Mouse (Mus musculus): ENCODE data around the gene Bola3.
"Not testable (repeated sequence)": the region's sequence is repeated elsewhere in the genome, so short reads cannot be mapped to it uniquely, and the experiment has no call there.

Gene Bola3

DNA sequence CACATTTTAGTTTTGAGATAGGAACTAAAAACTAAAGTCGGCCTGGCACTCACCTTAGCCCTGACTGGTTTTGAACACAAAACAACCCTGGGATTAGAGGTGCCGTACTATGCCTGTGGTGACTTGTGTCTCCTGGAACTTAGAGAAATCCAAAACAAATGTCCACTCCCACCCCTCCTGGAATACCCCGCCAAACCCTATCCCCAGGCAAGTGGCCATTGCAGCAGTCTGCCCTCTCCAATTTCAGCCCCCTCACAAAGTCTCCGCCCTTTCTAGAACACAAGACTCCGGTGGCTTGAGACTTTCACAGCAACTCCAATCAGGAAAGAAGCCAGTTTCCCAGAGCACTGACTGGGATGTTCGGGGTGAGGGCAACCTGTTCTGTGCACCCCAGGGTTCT lies at the start of gene Bola3:
TSS of gene Bola3 (plus strand) at position 275 of the 400 bp plus-strand sequence.
- no peak for DNase-seq (ENCODE audit: low read depth, low spot score)

GRCm38 (mm10) chr6:83300447-83301229 lies 48.3 kb upstream of the Bola3 start:
- no peak for DNase-seq (ENCODE audit: low read depth, low spot score)

DNA sequence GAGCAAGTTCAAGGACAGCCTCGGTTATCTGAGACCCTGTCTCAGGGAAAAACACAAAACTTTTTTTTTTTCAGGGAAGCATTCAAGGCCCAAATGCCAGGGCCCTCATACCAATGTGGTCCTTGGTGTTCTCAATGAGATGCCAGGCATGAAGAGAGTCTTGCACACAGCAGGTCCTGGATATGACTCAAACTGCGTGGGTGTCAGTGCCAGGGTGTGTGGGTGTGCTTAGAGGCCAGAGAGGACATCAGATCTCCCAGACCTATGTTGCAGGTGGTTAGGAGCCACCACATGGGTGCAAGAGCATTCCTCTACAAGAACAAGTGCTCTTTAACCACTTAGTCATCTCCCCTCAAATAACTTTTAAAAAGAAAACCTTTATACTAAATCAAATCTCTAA lies 47.7 kb upstream of the Bola3 start:
- DNase-seq (ENCODE audit: low read depth, low spot score): no peak

DNA sequence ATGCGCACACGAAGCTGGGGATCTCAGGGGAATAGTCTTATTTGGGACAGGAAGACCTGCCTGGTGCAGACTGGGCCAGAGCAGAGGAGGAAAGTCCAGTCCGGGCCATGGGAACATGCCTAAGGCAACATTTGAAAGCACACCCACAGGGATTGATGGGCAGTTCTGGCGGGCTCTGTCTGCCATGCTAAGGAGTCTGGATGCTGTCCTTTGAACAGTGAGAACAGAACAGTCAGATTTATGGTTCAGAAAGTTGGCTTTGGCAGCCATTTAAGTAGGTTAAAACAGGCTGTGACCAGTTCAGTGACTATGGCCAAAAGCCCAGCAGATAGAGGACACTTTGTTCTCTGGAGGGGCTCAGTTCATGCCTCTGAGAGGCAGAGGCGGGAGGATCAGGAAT lies 46.7 kb upstream of the Bola3 start:
- no peak for DNase-seq (ENCODE audit: low read depth, low spot score)

GRCm38 (mm10) chr6:83309017-83309416 lies 39.9 kb upstream of the Bola3 start:
- DNase-seq (ENCODE audit: low read depth, low spot score): no peak

GRCm38 (mm10) chr6:83311206-83311605 lies 37.7 kb upstream of the Bola3 start:
- no peak for DNase-seq (ENCODE audit: low read depth, low spot score)

GRCm38 (mm10) chr6:83312021-83312420 lies 36.9 kb upstream of the Bola3 start:
- no peak for DNase-seq (ENCODE audit: low read depth, low spot score)

DNA sequence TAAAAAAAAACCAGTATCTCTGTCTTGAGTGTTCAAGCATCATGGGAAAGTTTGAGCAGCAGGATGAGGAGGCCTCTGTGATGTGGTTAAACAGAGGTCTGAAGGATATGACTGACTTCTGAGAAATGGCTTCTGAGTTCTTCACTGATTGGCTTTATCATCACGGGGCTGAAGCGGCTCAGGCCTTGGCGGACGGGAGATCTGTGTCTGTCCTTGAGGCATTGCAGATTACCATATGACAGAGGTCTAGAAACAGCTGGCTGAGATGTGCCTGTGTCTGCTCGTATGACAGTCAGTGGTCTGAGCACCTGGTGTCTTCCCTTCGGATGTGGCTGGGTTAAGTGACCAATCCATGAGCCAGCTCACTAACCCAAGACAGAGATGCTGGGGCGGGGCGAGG lies 36.4 kb upstream of the Bola3 start:
- no peak for DNase-seq (ENCODE audit: low read depth, low spot score)

GRCm38 (mm10) chr6:83315293-83315692 lies 33.7 kb upstream of the Bola3 start:
- no peak for DNase-seq (ENCODE audit: low read depth, low spot score)

- DNase-seq (ENCODE audit: low read depth, low spot score): no peak
Measured at GRCm38 (mm10) chr6:83316022-83316421, 32.9 kb upstream of the Bola3 start.

- DNase-seq (ENCODE audit: low read depth, low spot score): peak; percentile 86
Measured at GRCm38 (mm10) chr6:83317108-83317741, 31.7 kb upstream of the Bola3 start.

- DNase-seq (ENCODE audit: low read depth, low spot score): no peak
Measured at GRCm38 (mm10) chr6:83321927-83322326, 27.0 kb upstream of the Bola3 start.

- no peak for DNase-seq (ENCODE audit: low read depth, low spot score)
Measured at GRCm38 (mm10) chr6:83322794-83323193, 26.2 kb upstream of the Bola3 start.

GRCm38 (mm10) chr6:83323652-83324419 lies 25.1 kb upstream of the Bola3 start:
- DNase-seq (ENCODE audit: low read depth, low spot score): no peak

DNA sequence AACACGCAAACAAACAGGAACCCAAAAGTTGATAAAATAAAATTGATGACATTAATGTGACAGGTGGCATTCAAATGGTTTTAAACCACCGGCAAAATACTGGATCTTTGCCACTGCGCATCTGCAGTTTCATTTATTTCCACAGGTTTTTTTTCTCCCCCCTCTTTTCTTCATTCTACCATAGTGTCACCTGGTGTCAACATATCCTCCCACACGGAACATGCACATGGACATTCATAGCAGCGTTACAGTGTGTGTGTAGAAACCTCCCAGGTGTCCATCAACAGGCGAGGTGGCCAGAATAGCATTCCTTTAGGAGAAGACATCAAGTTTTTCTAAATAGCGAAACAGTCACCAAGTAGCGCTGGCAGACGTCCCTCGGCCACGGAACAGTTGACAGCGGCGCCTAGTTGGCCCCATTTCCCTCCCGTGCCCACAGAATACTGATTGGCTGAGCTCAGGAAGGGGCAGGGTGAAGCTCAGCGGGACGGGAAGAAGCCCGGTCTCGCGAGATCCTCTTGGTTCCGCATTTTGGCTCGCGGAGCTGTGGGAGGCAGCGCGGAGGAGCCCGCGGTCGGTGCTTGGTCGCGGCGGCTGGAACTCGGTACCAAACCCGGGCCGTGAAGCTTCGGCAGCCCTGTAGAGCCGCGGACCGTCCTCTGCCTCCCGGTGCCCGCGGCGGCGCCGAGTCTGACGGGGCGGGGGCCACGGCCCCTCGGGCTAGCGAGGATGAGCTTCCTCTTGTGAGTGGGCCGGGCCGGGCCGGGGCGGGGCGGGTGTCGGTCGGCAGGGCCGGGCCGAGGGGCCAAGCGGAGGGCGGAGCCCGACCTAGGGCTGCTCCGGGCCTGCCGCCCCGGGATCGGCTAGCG lies 23.2 kb upstream of the Bola3 start, which contains the start of the genes Mthfd2 and Mob1a:
TSS of gene Mthfd2 (minus strand) at position 384 of the 869 bp plus-strand sequence.
TSS of gene Mob1a (plus strand) at position 492 of the 869 bp plus-strand sequence.
- peak; percentile 89 for DNase-seq (ENCODE audit: low read depth, low spot score)

GRCm38 (mm10) chr6:83326394-83326736 lies 22.6 kb upstream of the Bola3 start:
- DNase-seq (ENCODE audit: low read depth, low spot score): no peak

GRCm38 (mm10) chr6:83326761-83327160 lies 22.2 kb upstream of the Bola3 start:
- no peak for DNase-seq (ENCODE audit: low read depth, low spot score)

- no peak for DNase-seq (ENCODE audit: low read depth, low spot score)
Measured at GRCm38 (mm10) chr6:83327591-83328190, 21.3 kb upstream of the Bola3 start.

DNA sequence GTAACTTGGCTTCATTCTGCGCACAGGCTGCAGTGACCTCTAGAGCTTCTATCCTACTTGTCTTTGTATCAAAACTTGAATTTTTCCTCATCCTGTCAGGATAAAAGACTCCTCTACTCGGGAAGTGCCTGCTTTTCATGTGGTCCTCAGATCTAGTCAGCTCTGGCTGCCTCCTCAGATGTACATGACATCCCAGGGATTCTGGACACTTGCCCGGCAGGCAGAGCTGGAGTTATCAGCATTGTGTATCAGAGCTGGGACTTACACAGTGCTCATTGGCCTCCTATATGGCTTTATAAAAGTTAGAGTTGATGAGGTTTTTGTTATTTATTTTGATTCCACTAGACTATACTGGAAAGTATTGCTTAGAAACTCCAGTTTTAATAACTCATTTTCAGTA lies 7.6 kb upstream of the Bola3 start:
- no peak for DNase-seq (ENCODE audit: low read depth, low spot score)

DNA sequence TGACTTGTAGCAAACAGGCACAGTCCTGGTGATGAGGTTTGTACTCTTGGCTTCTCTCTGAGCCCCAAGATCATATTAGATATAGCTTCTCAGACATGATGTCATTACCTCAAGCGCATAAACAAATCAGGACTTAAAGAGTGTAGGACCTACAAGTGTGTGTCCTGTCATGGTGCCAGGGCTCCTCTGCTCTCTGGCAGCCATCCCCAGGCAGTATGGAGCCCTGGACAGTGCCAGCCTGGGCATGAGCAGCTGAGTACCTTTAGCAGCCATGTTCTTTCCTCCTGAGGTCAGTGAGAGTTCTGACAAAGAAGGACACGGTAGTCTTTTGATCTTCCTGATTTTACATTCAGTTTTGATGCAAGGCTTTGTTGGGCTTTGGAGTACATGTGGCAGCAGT lies 6.0 kb upstream of the Bola3 start:
- DNase-seq (ENCODE audit: low read depth, low spot score): no peak

DNA sequence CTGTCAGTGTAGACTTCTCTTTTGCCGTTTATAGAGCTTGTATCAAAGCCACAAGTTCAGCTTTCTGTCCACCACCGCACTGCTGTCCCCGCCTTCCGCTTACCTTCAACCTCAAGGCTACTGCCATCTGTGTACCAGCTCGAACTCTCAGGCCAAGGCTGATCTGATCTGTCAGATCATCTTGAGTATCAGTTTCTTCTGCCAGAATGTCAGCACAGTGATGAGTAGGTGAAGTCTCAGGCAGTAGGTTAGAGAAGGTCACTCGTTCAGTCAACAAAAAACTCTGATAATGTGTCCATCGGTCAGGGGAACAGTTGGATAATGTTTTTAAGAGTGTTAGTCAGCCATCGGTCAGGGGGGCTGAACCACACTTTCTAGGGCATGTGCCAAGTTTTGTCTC lies 3.7 kb upstream of the Bola3 start:
- DNase-seq (ENCODE audit: low read depth, low spot score): not testable (repeated sequence)

Measured in retina, postnatal 7 days (tissue).